Mouse (Mus musculus): ENCODE results near the gene Ubxn11. TPM values are rescaled to one million over a fixed set of nuclear protein-coding genes. Genes with fewer than 3 reads are reported as not detected.

Ubxn11 gene
- 11.6 and 13.4 TPM in 2 replicates for polyA plus RNA-seq (2016; fragmentation: Nextera tagmentation; extraction: Ambion mirVana)

GRCm38 (mm10) chr4:134101979-134102741, at the start of gene Ubxn11:
Gene Ubxn11, plus strand, starts transcription at chr4:134102570.
- peak within 1 kb of the TSS; percentile 74 for H3K4me3 ChIP-seq

GRCm38 (mm10) chr4:134053538-134053937, 48.8 kb upstream of the Ubxn11 start, which contains the start of gene Zfp683:
Gene Zfp683, plus strand, starts transcription at chr4:134053838.
- no peaks in the 10 kb centered on the region for H3K4me1 ChIP-seq
- H3K9me3 ChIP-seq (replicated peaks), result no peaks in the 10 kb centered on the region
- H3K4me2 ChIP-seq (replicated peaks), result no peak within 1 kb of the TSS
- no peak for ATAC-seq (ENCODE audit: low FRiP score)
- 85% methylated on average over 3 of the region's 3 CpGs for WGBS
- no peaks in the 10 kb centered on the region for H3K36me3 ChIP-seq
- no peak within 1 kb of the TSS for H3K4me3 ChIP-seq
- no peak within 1 kb of the TSS for H3K9ac ChIP-seq
- peaks cover 2% of the 10 kb centered on the region; the same call in 1 of the 2 replicates for H3K27me3 ChIP-seq
- H3K27ac ChIP-seq, result no peak within 1 kb of the TSS

More at GRCm38 (mm10) chr4:134101979-134102741, at the start of gene Ubxn11:
- Histone ChIP-seq H3K36me3 (no peaks in the 10 kb centered on the region), H3K9me3 (replicated peaks) (no peaks in the 10 kb centered on the region), H3K9ac (peak within 1 kb of the TSS; percentile 55), H3K4me1 (peaks cover 3% of the 10 kb centered on the region; the same call in 1 of the 2 replicates), H3K27ac (no peak within 1 kb of the TSS), H3K27me3 (no peaks in the 10 kb centered on the region), H3K4me2 (replicated peaks) (peak within 1 kb of the TSS; percentile 75)
- ATAC-seq (ENCODE audit: low FRiP score), result peak; percentile 97
- 17% methylated on average over 34 of the region's 34 CpGs for WGBS

GRCm38 (mm10) chr4:134058166-134058715, 44.1 kb upstream of the Ubxn11 start:
- Histone ChIP-seq H3K27me3 (peaks cover 22% of the 10 kb centered on the region), H3K27ac (no peak overlapping the region), H3K9me3 (replicated peaks) (no peaks in the 10 kb centered on the region), H3K4me3 (no peak overlapping the region), H3K9ac (no peak overlapping the region), H3K36me3 (no peaks in the 10 kb centered on the region), H3K4me2 (replicated peaks) (peak overlapping the region; percentile 26), H3K4me1 (no peaks in the 10 kb centered on the region)
- 29% methylated on average over 14 of the region's 14 CpGs for WGBS
- no peak for ATAC-seq (ENCODE audit: low FRiP score)

- Histone ChIP-seq H3K4me1 (no peaks in the 10 kb centered on the region), H3K9ac (no peak overlapping the region), H3K9me3 (replicated peaks) (no peaks in the 10 kb centered on the region), H3K27ac (no peak overlapping the region), H3K27me3 (peaks cover 22% of the 10 kb centered on the region), H3K36me3 (no peaks in the 10 kb centered on the region), H3K4me3 (no peak overlapping the region), H3K4me2 (replicated peaks) (no peak overlapping the region)
- ATAC-seq (ENCODE audit: low FRiP score), result no peak
- 76% methylated on average over 6 of the region's 6 CpGs for WGBS
Observed at GRCm38 (mm10) chr4:134058908-134059307, 43.5 kb upstream of the Ubxn11 start.

GRCm38 (mm10) chr4:134060135-134060865, 42.1 kb upstream of the Ubxn11 start, which contains the start of gene Crybg2:
Gene Crybg2, plus strand, starts transcription at chr4:134060815.
- Histone ChIP-seq H3K4me2 (replicated peaks) (no peak within 1 kb of the TSS), H3K4me1 (no peaks in the 10 kb centered on the region; the same call in 1 of the 2 replicates), H3K27me3 (peaks cover 32% of the 10 kb centered on the region), H3K9me3 (replicated peaks) (no peaks in the 10 kb centered on the region), H3K27ac (no peak within 1 kb of the TSS), H3K36me3 (no peaks in the 10 kb centered on the region), H3K4me3 (no peak within 1 kb of the TSS), H3K9ac (no peak within 1 kb of the TSS)
- no peak for ATAC-seq (ENCODE audit: low FRiP score)
- WGBS, result 35% methylated on average over 28 of the region's 28 CpGs

- H3K27me3 ChIP-seq, result peaks cover 40% of the 10 kb centered on the region
- H3K27ac ChIP-seq, result no peak overlapping the region
- no peak overlapping the region for H3K9ac ChIP-seq
- H3K4me1 ChIP-seq, result no peaks in the 10 kb centered on the region; the same call in 1 of the 2 replicates
- WGBS, result 61% methylated on average over 18 of the region's 18 CpGs
- no peak for ATAC-seq (ENCODE audit: low FRiP score)
- no peak overlapping the region for H3K4me2 ChIP-seq (replicated peaks)
- H3K4me3 ChIP-seq, result no peak overlapping the region
- no peaks in the 10 kb centered on the region for H3K36me3 ChIP-seq
- no peaks in the 10 kb centered on the region for H3K9me3 ChIP-seq (replicated peaks)
Observed at GRCm38 (mm10) chr4:134061166-134061830, 41.1 kb upstream of the Ubxn11 start.

GRCm38 (mm10) chr4:134061944-134062446, 40.4 kb upstream of the Ubxn11 start:
- no peak overlapping the region for H3K9ac ChIP-seq
- no peaks in the 10 kb centered on the region; the same call in 1 of the 2 replicates for H3K4me1 ChIP-seq
- no peak overlapping the region for H3K4me2 ChIP-seq (replicated peaks)
- no peak for ATAC-seq (ENCODE audit: low FRiP score)
- H3K36me3 ChIP-seq, result no peaks in the 10 kb centered on the region
- WGBS, result 54% methylated on average over 8 of the region's 8 CpGs
- no peak overlapping the region for H3K27ac ChIP-seq
- H3K4me3 ChIP-seq, result no peak overlapping the region
- peaks cover 46% of the 10 kb centered on the region for H3K27me3 ChIP-seq
- no peaks in the 10 kb centered on the region for H3K9me3 ChIP-seq (replicated peaks)

GRCm38 (mm10) chr4:134062561-134062960, 39.8 kb upstream of the Ubxn11 start:
- no peak for ATAC-seq (ENCODE audit: low FRiP score)
- H3K9ac ChIP-seq, result no peak overlapping the region
- peaks cover 46% of the 10 kb centered on the region for H3K27me3 ChIP-seq
- H3K27ac ChIP-seq, result no peak overlapping the region
- H3K4me1 ChIP-seq, result no peaks in the 10 kb centered on the region; the same call in 1 of the 2 replicates
- no peaks in the 10 kb centered on the region for H3K36me3 ChIP-seq
- no peak overlapping the region for H3K4me3 ChIP-seq
- WGBS, result 63% methylated on average over 8 of the region's 8 CpGs
- no peak overlapping the region for H3K4me2 ChIP-seq (replicated peaks)
- no peaks in the 10 kb centered on the region for H3K9me3 ChIP-seq (replicated peaks)

GRCm38 (mm10) chr4:134065431-134066004, 36.9 kb upstream of the Ubxn11 start:
- WGBS, result 25% methylated on average over 23 of the region's 23 CpGs
- no peaks in the 10 kb centered on the region; the same call in 1 of the 2 replicates for H3K4me1 ChIP-seq
- H3K27ac ChIP-seq, result no peak overlapping the region
- ATAC-seq (ENCODE audit: low FRiP score), result no peak
- H3K4me2 ChIP-seq (replicated peaks), result no peak overlapping the region
- H3K4me3 ChIP-seq, result no peak overlapping the region
- no peak overlapping the region for H3K9ac ChIP-seq
- H3K27me3 ChIP-seq, result peaks cover 32% of the 10 kb centered on the region
- H3K36me3 ChIP-seq, result no peaks in the 10 kb centered on the region
- no peaks in the 10 kb centered on the region for H3K9me3 ChIP-seq (replicated peaks)

- Histone ChIP-seq H3K27ac (no peak overlapping the region), H3K27me3 (peaks cover 24% of the 10 kb centered on the region), H3K4me1 (no peaks in the 10 kb centered on the region; the same call in 1 of the 2 replicates), H3K36me3 (no peaks in the 10 kb centered on the region), H3K4me3 (no peak overlapping the region), H3K4me2 (replicated peaks) (no peak overlapping the region), H3K9ac (no peak overlapping the region), H3K9me3 (replicated peaks) (no peaks in the 10 kb centered on the region)
- 90% methylated on average over 8 of the region's 8 CpGs for WGBS
- ATAC-seq (ENCODE audit: low FRiP score), result no peak
Observed at GRCm38 (mm10) chr4:134067383-134067782, 35.0 kb upstream of the Ubxn11 start.

GRCm38 (mm10) chr4:134067833-134068544, 34.4 kb upstream of the Ubxn11 start:
- no peak overlapping the region for H3K27ac ChIP-seq
- peaks cover 24% of the 10 kb centered on the region for H3K27me3 ChIP-seq
- no peaks in the 10 kb centered on the region; the same call in 1 of the 2 replicates for H3K4me1 ChIP-seq
- H3K9me3 ChIP-seq (replicated peaks), result no peaks in the 10 kb centered on the region
- H3K4me3 ChIP-seq, result no peak overlapping the region
- 84% methylated on average over 7 of the region's 7 CpGs for WGBS
- no peak overlapping the region for H3K9ac ChIP-seq
- H3K36me3 ChIP-seq, result no peaks in the 10 kb centered on the region
- no peak overlapping the region for H3K4me2 ChIP-seq (replicated peaks)
- ATAC-seq (ENCODE audit: low FRiP score), result no peak
